Comparison of ENCODE assay signal across 27 mouse cellular contexts in the genomic region with DNA sequence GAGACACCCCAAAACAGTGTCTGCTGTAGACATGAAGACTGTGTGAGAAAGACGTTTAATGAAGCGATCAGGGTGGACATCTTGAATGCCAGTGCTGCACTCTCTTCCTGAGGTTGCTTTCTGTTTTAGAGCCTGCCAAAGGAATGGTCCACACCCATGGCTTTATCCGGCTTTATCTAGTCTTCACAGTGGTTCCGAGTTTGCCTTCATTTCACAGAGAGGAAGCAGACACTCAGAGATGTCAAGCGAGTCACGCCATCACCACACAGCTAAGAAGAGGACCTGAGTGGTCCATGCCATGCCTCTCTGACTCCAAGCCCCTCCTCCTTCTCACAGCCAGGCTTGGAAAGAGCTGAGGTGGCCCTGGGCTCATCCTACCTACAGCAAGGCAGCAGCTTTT.
"Had no signal": no experiment of that assay in that cellular context is flagged by ENCODE, and none has a peak within 500 bp of the region (broad histone marks: within the 10 kb centered on the region; RNA-seq: fewer than 3 reads in every experiment).

No protein-coding gene starts in this region.

- H3K4me1 ChIP-seq: heart, embryonic 13.5 days; heart, embryonic 15.5 days; hindbrain, embryonic 15.5 days; kidney, embryonic 15.5 days; liver, embryonic 13.5 days had no signal

- H3K27ac ChIP-seq: heart, adult 2 months; heart, embryonic 13.5 days; heart, embryonic 15.5 days; hindbrain, embryonic 13.5 days; hindbrain, embryonic 15.5 days; hindbrain, postnatal 0 days; kidney, embryonic 15.5 days; kidney, postnatal 0 days; limb, embryonic 10.5 days; limb, embryonic 12.5 days; liver, embryonic 13.5 days had no signal

- H3K36me3 ChIP-seq: heart, embryonic 13.5 days; heart, embryonic 15.5 days; hindbrain, embryonic 13.5 days; hindbrain, embryonic 15.5 days; kidney, embryonic 15.5 days; limb, embryonic 10.5 days; limb, embryonic 12.5 days; liver, embryonic 13.5 days had no signal

- H3K4me3 ChIP-seq: heart, adult 2 months; heart, embryonic 13.5 days; heart, embryonic 15.5 days; hindbrain, embryonic 13.5 days; hindbrain, embryonic 15.5 days; kidney, embryonic 15.5 days; limb, embryonic 10.5 days; limb, embryonic 12.5 days; liver, embryonic 13.5 days had no signal

- DNase-seq: gastrocnemius, postnatal 14 days; gastrocnemius, postnatal 36 days; heart, adult 11 months; heart, adult 2 months; heart, postnatal 14 days; heart, postnatal 36 days; kidney, adult 11 months; kidney, adult 2 months; kidney, adult 9 months; kidney, postnatal 14 days; kidney, postnatal 36 days; layer of hippocampus, adult 9-11 months; layer of hippocampus, postnatal 36 days; liver; liver, embryonic 13.5 days had no signal

- H3K9ac ChIP-seq: heart, embryonic 13.5 days; heart, embryonic 15.5 days; hindbrain, embryonic 13.5 days; hindbrain, embryonic 15.5 days; kidney, embryonic 15.5 days; limb, embryonic 12.5 days; liver, embryonic 13.5 days had no signal

- ATAC-seq: hindbrain, postnatal 0 days; intestine, embryonic 16.5 days had no signal

- H3K27me3 ChIP-seq: hindbrain, embryonic 15.5 days; kidney, embryonic 15.5 days; limb, embryonic 12.5 days; liver, embryonic 13.5 days had no signal

- H3K4me2 ChIP-seq: heart, embryonic 11.5 days; heart, embryonic 13.5 days; heart, embryonic 15.5 days; hindbrain, embryonic 13.5 days; hindbrain, embryonic 15.5 days; kidney, embryonic 15.5 days; limb, embryonic 12.5 days; liver, embryonic 11.5 days; liver, embryonic 13.5 days had no signal

- H3K9me3 ChIP-seq: heart, embryonic 13.5 days; heart, embryonic 15.5 days; hindbrain, embryonic 13.5 days; hindbrain, embryonic 15.5 days; kidney, embryonic 15.5 days; limb, embryonic 10.5 days; limb, embryonic 12.5 days; liver, embryonic 13.5 days had no signal
